Mouse (Mus musculus) megakaryocyte-erythroid progenitor cell, adult 5-6 weeks (primary cell): ENCODE results near the gene Shoc2. TPM values are rescaled to one million over a fixed set of nuclear protein-coding genes. Genes with fewer than 3 reads are reported as not detected.

ENCODE experiments used
- ATAC-seq: replicated peaks from 2 replicates; pipeline ENCODE4 v1.8.0; 2016; ENCODE audit warnings: mild to moderate bottlenecking, inconsistent platforms; ENCODE audit not compliant: severe bottlenecking, poor library complexity, low FRiP score, low TSS enrichment
- total RNA-seq, 2 experiments: library from RNA; stranded (forward) in 1 of 2; stranded (reverse) in 1 of 2; fragments of 200-1000, 215-1000 nt in 1 of 2; fragments of >200 nt in 1 of 2; fragmentation: Nextera tagmentation in 1 of 2; gene quantifications; 2 replicates each; pipeline ENCODE4 v1.2.3; 2014 to 2017

Shoc2 gene
- total RNA-seq, 2 experiments from 2014 or later: 36.7 to 66.8 TPM

GRCm38 (mm10) chr19:53994276-53994675 lies 50.2 kb downstream of the Shoc2 start:
- ATAC-seq: no peak

GRCm38 (mm10) chr19:54010973-54011372 lies 66.9 kb downstream of the Shoc2 start:
- no peak for ATAC-seq

DNA sequence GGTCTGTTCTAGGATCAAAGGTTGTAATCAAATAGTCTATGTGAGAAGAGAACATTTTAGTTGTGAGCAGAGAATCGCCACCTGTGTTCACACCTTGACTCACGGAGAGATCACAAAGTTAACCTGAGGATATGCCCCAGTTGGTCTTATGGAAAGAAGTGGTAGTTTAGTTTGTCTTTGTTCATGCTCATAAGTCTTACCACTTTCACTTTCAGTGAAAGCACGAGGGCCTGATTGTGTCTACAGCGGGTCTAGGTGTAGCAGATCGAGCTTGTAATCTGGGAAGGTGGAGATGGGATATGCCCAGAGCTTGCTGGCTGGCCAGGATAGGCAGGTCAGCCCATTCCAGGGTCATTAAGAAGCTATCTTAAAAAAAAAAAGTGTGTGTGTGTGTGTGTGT lies 70.9 kb downstream of the Shoc2 start:
- ATAC-seq: no peak

- no peak for ATAC-seq
Measured at GRCm38 (mm10) chr19:54015503-54015902, 71.4 kb downstream of the Shoc2 start.

GRCm38 (mm10) chr19:54035100-54035499 lies 91.0 kb downstream of the Shoc2 start:
- ATAC-seq: no peak

- ATAC-seq: no peak
Measured at GRCm38 (mm10) chr19:54039441-54039840, 95.3 kb downstream of the Shoc2 start.

DNA sequence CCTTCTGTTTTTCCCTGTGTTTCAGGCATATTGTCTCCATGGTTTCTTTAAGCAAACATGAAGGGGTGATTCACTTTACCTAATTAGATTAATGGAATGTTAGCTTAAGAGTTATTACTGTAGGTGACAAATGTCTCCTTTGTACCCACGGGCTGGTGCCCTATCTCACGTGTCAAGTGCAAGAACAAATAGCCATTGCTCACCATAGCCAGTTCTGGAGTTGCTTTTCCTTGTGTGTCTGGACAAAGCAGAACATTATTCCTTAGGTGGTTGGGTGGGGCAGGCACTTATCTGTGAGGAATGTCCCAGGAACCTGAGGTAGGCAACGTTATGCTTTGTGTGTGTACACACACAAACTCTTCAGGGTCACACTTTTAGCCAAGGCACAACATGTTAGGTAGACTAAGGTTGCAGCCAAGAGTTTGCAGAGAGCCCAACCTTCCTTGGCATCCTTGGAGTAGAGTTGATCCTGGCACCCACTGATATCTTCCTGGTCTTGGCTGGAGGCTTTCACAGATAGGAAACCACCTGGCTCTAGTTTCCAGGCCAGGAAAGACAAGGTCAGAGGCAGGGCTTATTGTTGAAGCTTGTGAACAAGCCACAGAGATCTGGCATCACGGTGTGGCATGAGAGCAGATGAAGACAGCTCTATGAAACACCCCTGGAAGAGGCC lies 96.4 kb downstream of the Shoc2 start:
- 0 out of 2 replicates have a peak, but pooled peaks have one; percentile 27 for ATAC-seq

GRCm38 (mm10) chr19:54041029-54041367 lies 96.9 kb downstream of the Shoc2 start:
- ATAC-seq: peak; percentile 39; the same call in 1 of the 2 replicates

DNA sequence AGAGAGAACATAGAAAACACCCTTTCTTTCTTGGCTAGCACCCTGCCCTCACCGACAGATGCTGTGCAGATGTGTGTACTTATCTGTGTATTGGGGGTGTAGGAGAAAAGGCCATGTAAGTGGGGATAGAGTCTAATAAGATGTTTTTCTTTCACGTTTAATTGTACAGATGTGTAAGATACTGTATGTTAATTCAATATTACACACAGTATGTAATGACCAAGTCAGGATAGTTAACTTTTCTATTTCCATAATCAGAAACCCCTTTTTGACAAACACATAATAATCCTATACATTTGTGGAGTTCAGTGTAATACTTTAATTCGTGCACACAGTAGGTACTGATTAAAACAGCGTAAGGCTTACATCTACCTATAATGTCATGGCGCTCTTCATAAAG lies 99.7 kb downstream of the Shoc2 start, which contains the start of gene Adra2a:
Gene Adra2a, plus strand, starts transcription at position 301 of the 400 bp plus-strand sequence.
- no peak for ATAC-seq

GRCm38 (mm10) chr19:54044507-54045371 lies 100.6 kb downstream of the Shoc2 start:
- 0 out of 2 replicates have a peak, but pooled peaks have one; percentile 29 for ATAC-seq

- no peak for ATAC-seq
Measured at GRCm38 (mm10) chr19:54045412-54045811, 101.3 kb downstream of the Shoc2 start.

GRCm38 (mm10) chr19:54045931-54046683 lies 102.0 kb downstream of the Shoc2 start:
- ATAC-seq: no peak

- ATAC-seq: no peak
Measured at GRCm38 (mm10) chr19:54046684-54047070, 102.6 kb downstream of the Shoc2 start.

GRCm38 (mm10) chr19:54047386-54048050 lies 103.4 kb downstream of the Shoc2 start:
- peak; percentile 38 for ATAC-seq

- ATAC-seq: no peak
Measured at GRCm38 (mm10) chr19:54048161-54048885, 104.2 kb downstream of the Shoc2 start.

GRCm38 (mm10) chr19:54051651-54052050 lies 107.5 kb downstream of the Shoc2 start:
- no peak for ATAC-seq

- ATAC-seq: no peak
Measured at GRCm38 (mm10) chr19:54055845-54056244, 111.7 kb downstream of the Shoc2 start.

GRCm38 (mm10) chr19:54068447-54068846 lies 124.3 kb downstream of the Shoc2 start:
- ATAC-seq: no peak

DNA sequence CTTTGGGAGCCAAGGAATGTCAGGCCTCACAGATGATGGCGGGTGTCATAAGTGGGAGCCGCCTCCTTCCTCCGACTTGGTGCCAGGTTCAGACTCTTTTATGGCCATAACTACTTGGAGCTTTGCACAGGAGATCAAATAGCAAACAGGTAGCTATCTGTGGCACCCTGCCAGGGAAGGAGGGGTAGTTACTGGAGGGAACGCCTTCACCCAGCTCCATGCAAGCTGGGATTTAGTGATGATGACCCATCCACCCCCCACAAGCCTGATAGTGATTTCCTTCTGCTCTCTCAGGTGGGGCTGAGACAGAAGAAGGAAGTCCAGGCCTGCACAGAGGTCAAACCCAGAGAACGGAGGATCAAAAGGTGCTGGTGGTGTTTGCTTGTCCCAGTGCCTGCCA lies 126.4 kb downstream of the Shoc2 start:
- ATAC-seq: no peak
